Mouse (Mus musculus) MEL (cell line): ENCODE results near the gene Myof.

Experiments
- CTCF ChIP-seq, 3 experiments: IDR thresholded peaks in 2 of 3; conservative IDR thresholded peaks in 1 of 3; 2 replicates each; pipeline ENCODE4 v1.5.1; 2011 to 2012; ENCODE audit warnings: low read length in 3 of 3, low read depth in 2 of 3, mild to moderate bottlenecking in 2 of 3, improper control_type of control experiment in 1 of 3, inconsistent platforms in 1 of 3, mixed read lengths in 1 of 3, moderate library complexity in 1 of 3; ENCODE audit not compliant: control insufficient read depth in 1 of 3, insufficient read depth in 1 of 3, poor library complexity in 1 of 3, severe bottlenecking in 1 of 3
- NRF1 ChIP-seq: IDR thresholded peaks from 2 replicates; pipeline ENCODE4 v1.6.1; 2014; ENCODE audit warnings: low read depth, mild to moderate bottlenecking, inconsistent platforms, low read length, improper control_type of control experiment, moderate library complexity; ENCODE audit not compliant: poor library complexity, insufficient read depth, severe bottlenecking
- UBTF ChIP-seq: IDR thresholded peaks from 2 replicates; pipeline ENCODE4 v1.6.1; 2012; ENCODE audit warnings: low read depth, mild to moderate bottlenecking, inconsistent platforms, low read length, improper control_type of control experiment, moderate library complexity, borderline replicate concordance; ENCODE audit not compliant: insufficient read depth

GRCm38 (mm10) chr19:38029292-38029691 is 14.1 kb downstream of the Myof start:
- TF ChIP-seq UBTF = no peak
- no peak for TF ChIP-seq CTCF (IDR thresholded peaks at IDR 0.05 in 2 of 3, conservative IDR thresholded peaks at IDR 0.05 in 1 of 3; ENCODE audit: control insufficient read depth in 1 of 3, insufficient read depth in 1 of 3, low read depth in 2 of 3, low read length in 3 of 3, poor library complexity in 1 of 3, severe bottlenecking in 1 of 3)
- no peak for TF ChIP-seq NRF1
